Mouse (Mus musculus) kidney, embryonic 16.5 days (tissue): ENCODE measurements around the gene Dnajc4. TPM values are rescaled to one million over a fixed set of nuclear protein-coding genes. Genes with fewer than 3 reads are reported as not detected.

Experiments
- ATAC-seq: fragments of 200-750 bp; cut with Nextera tagmentation; 2 replicates; pipeline ENCODE4 v1.8.0; 2017; ENCODE audit warnings: moderate TSS enrichment; ENCODE audit not compliant: low FRiP score, low TSS enrichment
- H3K27ac ChIP-seq: fragments of 300-500 bp; sonication (generic); 2 replicates; pipeline ENCODE4 v1.5.1; 2014; ENCODE audit warnings: low read length
- H3K27me3 ChIP-seq: fragments of 300-500 bp; sonication (generic); 2 replicates; pipeline ENCODE4 v1.6.1; 2014; ENCODE audit warnings: low read length, control low read depth, mixed read lengths; ENCODE audit not compliant: insufficient read depth
- H3K36me3 ChIP-seq: fragments of 300-500 bp; sonication (generic); 2 replicates; pipeline ENCODE4 v1.6.1; 2014; ENCODE audit warnings: low read length, control low read depth, mixed read lengths; ENCODE audit not compliant: insufficient read depth
- H3K4me1 ChIP-seq: fragments of 300-500 bp; sonication (generic); 2 replicates; pipeline ENCODE4 v1.6.1; 2014; ENCODE audit warnings: low read length, control low read depth, mixed read lengths; ENCODE audit not compliant: insufficient read depth
- H3K4me2 ChIP-seq: fragments of 300-500 bp; sonication (generic); replicated peaks from 2 replicates; pipeline ENCODE4 v1.6.1; 2014; ENCODE audit warnings: low read depth, low read length
- H3K4me3 ChIP-seq: fragments of 300-500 bp; sonication (generic); 2 replicates; pipeline ENCODE4 v1.5.1; 2014; ENCODE audit warnings: mild to moderate bottlenecking, low read length
- H3K9ac ChIP-seq: fragments of 300-500 bp; sonication (generic); replicated peaks from 2 replicates; pipeline ENCODE4 v1.6.1; 2014; ENCODE audit warnings: low read length
- H3K9me3 ChIP-seq: fragments of 300-500 bp; sonication (generic); 2 replicates; pipeline ENCODE4 v1.6.1; 2016; ENCODE audit warnings: low read length, control low read depth
- WGBS: fragments of 180-500 bp; shearing (Covaris S2); extraction: QIAGEN DNeasy Blood & Tissue Kit; methylation state at CpG from one replicate; pipeline ENCODE4 v1.1.7; 2014; 5-methylcytosine and 5-hydroxymethylcytosine counted together
- polyA plus RNA-seq: library from polyadenylated mRNA; unstranded; fragments of >200 nt; fragmentation: Nextera tagmentation; extraction: Ambion mirVana; gene quantifications from 2 replicates; pipeline ENCODE4 v1.2.1, GENCODE M21; 2015

Gene Dnajc4
- polyA plus RNA-seq, 1 experiment from 2014 or later: 26.8 TPM

DNA sequence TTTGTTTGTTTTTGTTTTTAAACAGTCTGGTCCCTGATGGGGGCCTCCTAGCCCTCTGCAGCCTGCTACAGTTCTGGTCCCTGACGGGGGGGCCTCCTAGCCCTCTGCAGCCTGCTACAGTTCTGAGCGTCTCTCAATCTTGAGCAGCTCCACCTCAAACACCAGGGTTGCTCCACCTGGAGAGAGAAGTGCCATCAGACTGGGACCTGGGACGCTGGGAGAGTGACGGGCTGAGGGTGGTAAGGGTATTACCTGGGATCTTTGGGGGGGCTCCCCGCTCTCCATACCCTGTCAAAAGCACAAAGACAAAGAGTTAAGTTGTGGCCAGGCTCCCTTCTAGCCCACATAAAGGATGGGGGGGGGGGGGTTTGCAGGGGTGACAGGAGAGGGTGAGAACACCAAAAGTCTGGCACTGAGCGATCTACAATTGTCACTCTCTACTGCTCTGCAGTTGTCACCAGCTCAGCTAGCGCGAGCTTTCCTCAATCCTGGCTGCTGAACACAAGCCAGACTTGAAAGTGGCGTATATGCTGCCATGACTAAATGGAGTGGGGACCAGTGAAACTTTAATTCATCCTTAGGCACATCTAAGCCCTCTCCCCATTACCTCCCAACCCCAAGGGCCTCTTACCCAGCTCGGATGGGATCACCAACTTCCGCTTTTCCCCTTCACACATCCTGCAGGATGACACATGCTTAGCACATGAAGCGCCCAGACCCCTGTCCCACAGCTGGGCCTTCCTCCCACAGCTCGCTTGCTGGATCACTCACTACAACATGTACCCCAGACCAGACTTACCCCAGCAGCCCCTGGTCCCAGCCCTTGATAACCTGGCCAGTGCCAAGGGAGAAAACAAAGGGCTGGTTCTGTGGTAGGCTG lies 14.4 kb downstream of the Dnajc4 start:
- peaks cover 20% of the 10 kb centered on the region for H3K36me3 ChIP-seq
- peak overlapping the region; percentile 84; the same call in 1 of the 2 replicates for H3K4me2 ChIP-seq
- H3K27ac ChIP-seq: no peak overlapping the region
- H3K9me3 ChIP-seq: no peaks in the 10 kb centered on the region
- no peak for ATAC-seq
- H3K4me1 ChIP-seq: peaks cover 46% of the 10 kb centered on the region
- H3K9ac ChIP-seq: 0 out of 2 replicates have a peak overlapping the region, but pooled peaks have one; percentile 13
- H3K4me3 ChIP-seq: no peak overlapping the region; the same call in 1 of the 2 replicates
- no peaks in the 10 kb centered on the region for H3K27me3 ChIP-seq
- WGBS: 81% methylated on average over 13 of the region's 13 CpGs

DNA sequence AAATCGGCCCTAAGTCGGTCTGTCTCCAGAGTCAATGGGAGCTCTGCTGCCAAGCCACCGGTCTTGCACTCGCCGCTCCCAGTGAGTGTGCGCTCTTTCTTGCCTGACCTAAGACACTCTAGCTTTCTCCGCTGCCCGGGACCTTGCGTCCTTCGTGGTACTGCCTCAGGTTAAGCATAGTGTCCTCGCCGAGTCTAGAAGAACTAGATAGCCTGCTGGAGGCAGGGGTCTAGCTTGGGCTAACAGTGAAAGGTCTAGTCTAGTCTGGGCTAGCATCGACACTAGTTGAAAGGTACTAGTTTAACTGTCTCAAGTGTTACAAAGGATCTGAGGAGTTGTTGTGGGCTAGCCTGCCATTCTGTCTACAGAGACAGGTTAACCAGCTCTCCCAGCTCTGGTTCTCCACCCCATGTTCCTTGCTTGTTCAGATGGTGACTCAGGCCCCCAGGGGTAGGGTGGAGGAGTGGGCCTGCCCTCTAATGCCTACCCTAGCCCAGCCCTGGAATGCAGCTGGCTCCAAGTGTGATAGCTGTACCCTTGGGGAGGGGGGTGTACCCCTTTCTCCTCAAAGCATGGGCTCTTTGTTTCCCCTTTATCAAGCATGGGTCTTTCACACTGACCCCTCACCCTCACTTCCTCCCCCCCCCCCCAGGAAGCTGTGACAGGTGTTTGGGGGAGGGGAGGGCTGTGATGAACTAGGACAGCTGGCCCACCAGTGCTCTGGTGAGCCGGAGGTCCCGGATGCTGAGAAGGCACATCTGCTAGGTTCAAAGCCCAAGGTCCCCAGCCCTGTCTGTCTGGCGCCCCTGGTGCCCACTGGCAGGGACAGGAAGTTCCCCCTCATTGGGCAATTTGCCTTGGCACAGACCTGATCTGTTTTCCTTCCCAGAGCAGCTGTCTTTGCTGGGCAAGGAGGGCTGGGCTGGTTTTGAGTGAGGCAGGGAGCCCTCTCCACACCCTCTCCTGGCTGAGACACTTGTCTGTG lies 16.5 kb downstream of the Dnajc4 start, which contains the start of gene Plcb3:
Plcb3 (minus strand) TSS at position 934 of the 985 bp plus-strand sequence.
- Histone ChIP-seq H3K4me1 (peaks cover 54% of the 10 kb centered on the region), H3K9me3 (no peaks in the 10 kb centered on the region)

DNA sequence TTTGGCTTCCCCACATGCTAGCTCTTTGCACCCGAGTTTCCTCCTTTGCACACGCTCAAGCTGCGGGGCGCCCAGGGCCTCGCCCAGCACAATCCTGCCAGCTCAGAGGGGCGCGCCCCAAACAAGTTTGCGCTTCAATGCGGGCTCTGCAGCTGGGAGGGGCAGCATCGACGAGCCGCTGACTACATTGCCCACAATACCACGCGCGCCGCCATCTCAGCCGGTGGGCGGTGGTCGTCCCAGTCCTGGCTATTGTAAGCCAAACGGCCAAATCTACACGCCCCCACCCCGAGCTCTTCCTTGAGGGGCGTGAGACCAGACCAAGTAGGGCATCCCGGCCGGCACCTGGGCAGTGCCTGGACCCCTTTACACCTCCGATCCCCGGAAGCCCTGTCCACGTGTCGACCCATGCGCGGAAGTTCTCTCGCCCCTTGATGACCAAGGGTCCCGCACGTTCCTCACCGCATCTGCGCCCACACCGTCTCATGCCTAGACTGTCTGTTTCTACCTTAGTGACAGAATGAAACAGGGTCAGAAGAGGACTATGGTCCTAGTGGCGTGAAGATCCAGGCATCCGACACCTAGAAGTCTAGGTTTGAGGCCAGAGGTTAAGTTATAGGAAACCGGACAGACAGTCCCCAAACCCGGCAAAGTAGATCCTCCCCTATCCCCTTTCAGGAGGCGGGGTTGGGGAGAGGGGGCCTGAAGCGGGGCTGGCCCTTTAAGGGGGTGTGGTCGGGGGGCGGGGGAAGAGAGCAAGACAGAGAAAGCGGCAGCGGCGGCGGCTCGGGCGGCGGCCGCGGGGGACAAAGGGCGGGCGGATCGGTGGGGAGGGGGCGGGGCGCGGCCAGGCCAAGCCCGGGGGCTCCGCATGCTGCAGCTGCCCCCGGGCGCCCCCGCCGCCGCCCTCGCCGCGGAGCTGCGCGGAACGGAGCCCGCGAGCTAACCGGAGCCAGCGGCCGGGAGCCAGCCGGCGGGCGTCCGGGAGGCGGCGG lies 17.9 kb downstream of the Dnajc4 start, which contains the start of gene Ppp1r14b:
Ppp1r14b (plus strand) TSS at position 758 of the 995 bp plus-strand sequence.
- ATAC-seq: peak; percentile 55
- peaks cover 64% of the 10 kb centered on the region for H3K4me1 ChIP-seq
- H3K4me2 ChIP-seq: peak within 1 kb of the TSS; percentile 90
- no peaks in the 10 kb centered on the region for H3K27me3 ChIP-seq
- peak within 1 kb of the TSS; percentile 90 for H3K27ac ChIP-seq
- under 1% methylated on average over 64 of the region's 84 CpGs for WGBS
- H3K9me3 ChIP-seq: no peaks in the 10 kb centered on the region
- peak within 1 kb of the TSS; percentile 81 for H3K4me3 ChIP-seq
- peak within 1 kb of the TSS; percentile 85 for H3K9ac ChIP-seq
- peaks cover 12% of the 10 kb centered on the region; the same call in 1 of the 2 replicates for H3K36me3 ChIP-seq

More for the DNA sequence above, 16.5 kb downstream of the Dnajc4 start, which contains the start of gene Plcb3:
- WGBS: 0% methylated on average over 16 of the region's 16 CpGs
- Histone ChIP-seq H3K27me3 (no peaks in the 10 kb centered on the region), H3K9ac (peak within 1 kb of the TSS; percentile 85), H3K4me3 (peak within 1 kb of the TSS; percentile 81), H3K27ac (peak within 1 kb of the TSS; percentile 90), H3K4me2 (peak within 1 kb of the TSS; percentile 90), H3K36me3 (peaks cover 12% of the 10 kb centered on the region; the same call in 1 of the 2 replicates)
- no peak for ATAC-seq

GRCm38 (mm10) chr19:6973581-6974190 lies 18.7 kb downstream of the Dnajc4 start:
- 30% methylated on average over 12 of the region's 12 CpGs for WGBS
- Histone ChIP-seq H3K4me3 (peak overlapping the region; percentile 81), H3K4me1 (peaks cover 63% of the 10 kb centered on the region), H3K27ac (peak overlapping the region; percentile 56; the same call in 1 of the 2 replicates), H3K9ac (peak overlapping the region; percentile 85), H3K27me3 (no peaks in the 10 kb centered on the region), H3K36me3 (peaks cover 12% of the 10 kb centered on the region; the same call in 1 of the 2 replicates), H3K9me3 (no peaks in the 10 kb centered on the region), H3K4me2 (peak overlapping the region; percentile 90)
- no peak for ATAC-seq

DNA sequence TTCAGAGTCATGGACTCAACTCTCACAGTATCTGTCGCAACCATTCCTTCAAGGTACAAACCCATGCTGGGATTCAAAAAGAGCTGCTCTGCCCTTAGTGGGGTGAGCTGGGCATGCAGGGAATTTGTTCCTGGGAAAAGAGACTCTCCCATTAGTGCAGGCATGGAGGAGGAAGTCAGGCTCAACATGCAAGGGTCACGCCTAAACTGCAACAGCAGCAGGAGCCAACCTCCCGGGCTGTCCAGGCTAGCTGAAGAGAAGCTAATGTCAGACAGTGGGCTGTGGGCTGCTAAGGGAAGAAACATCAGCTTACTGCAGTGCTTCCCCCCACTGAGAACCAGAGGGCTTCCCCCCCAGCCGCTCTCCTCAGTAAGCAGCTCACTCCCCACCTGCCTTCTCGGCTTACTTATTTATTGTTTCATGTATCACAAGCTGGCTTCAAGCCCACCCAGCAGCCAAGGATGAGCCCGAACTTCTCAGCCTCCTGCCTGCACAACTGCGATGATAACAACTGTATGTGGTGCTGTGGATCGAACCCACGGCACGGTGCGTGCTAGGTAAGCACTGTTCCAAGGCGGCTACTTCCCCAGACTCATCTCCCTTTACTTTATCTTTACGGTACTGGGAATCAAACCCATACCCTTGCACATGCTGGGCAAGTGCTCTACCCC lies 20.0 kb downstream of the Dnajc4 start:
- H3K27ac ChIP-seq: no peak overlapping the region
- H3K4me1 ChIP-seq: peaks cover 60% of the 10 kb centered on the region

DNA sequence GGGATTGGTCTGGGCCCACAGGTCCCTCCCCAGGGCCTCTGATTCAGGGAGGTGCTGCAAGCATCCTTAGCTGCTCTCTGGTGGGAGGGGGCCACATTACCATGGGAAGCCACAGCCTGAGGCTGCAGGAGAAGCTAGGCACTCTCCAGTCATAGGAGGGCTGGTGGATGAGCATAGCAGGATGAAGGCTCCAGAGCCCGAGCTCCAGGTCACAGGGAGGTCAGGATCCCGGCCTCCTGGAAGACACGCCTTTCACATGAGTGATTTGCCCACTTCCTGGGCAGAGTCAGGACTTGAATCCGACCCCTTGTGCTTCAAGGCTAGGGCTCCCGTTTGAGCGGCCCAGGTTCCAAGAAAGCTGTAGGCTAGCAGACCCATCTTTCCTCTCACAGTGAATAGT lies 20.7 kb downstream of the Dnajc4 start:
- Histone ChIP-seq H3K27ac (no peak overlapping the region), H3K4me2 (no peak overlapping the region), H3K36me3 (no peaks in the 10 kb centered on the region), H3K27me3 (no peaks in the 10 kb centered on the region), H3K4me3 (no peak overlapping the region), H3K9me3 (no peaks in the 10 kb centered on the region), H3K9ac (no peak overlapping the region; the same call in 1 of the 2 replicates), H3K4me1 (peaks cover 55% of the 10 kb centered on the region)
- ATAC-seq: no peak
- 15% methylated on average over 6 of the region's 6 CpGs for WGBS

More for the DNA sequence above, 20.0 kb downstream of the Dnajc4 start:
- Histone ChIP-seq H3K9ac (no peak overlapping the region; the same call in 1 of the 2 replicates), H3K4me3 (no peak overlapping the region), H3K36me3 (peaks cover 2% of the 10 kb centered on the region; the same call in 1 of the 2 replicates), H3K9me3 (no peaks in the 10 kb centered on the region), H3K27me3 (no peaks in the 10 kb centered on the region), H3K4me2 (no peak overlapping the region)
- 68% methylated on average over 13 of the region's 13 CpGs for WGBS
- ATAC-seq: no peak

GRCm38 (mm10) chr19:6970460-6971085 lies 21.8 kb downstream of the Dnajc4 start:
- H3K9ac ChIP-seq: peak overlapping the region; percentile 90
- H3K4me1 ChIP-seq: peaks cover 47% of the 10 kb centered on the region
- no peaks in the 10 kb centered on the region for H3K27me3 ChIP-seq
- peak overlapping the region; percentile 74 for H3K4me3 ChIP-seq
- H3K27ac ChIP-seq: peak overlapping the region; percentile 49; the same call in 1 of the 2 replicates
- ATAC-seq: no peak
- peaks cover 9% of the 10 kb centered on the region for H3K36me3 ChIP-seq
- H3K9me3 ChIP-seq: no peaks in the 10 kb centered on the region
- peak overlapping the region; percentile 82 for H3K4me2 ChIP-seq
- 16% methylated on average over 11 of the region's 11 CpGs for WGBS
